Mouse (Mus musculus): Measurements from ENCODE around the gene Wdr17. TPM values are rescaled to one million over a fixed set of nuclear protein-coding genes. Genes with fewer than 3 reads are reported as not detected.

The Wdr17 gene
- total and polyA plus RNA-seq, 2 experiments from 2014 or later, result not detected

- H3K9me3 ChIP-seq (replicated peaks; ENCODE audit: control insufficient read depth, low read length), result no peaks in the 10 kb centered on the region
- 42% methylated on average over 5 of the region's 5 CpGs for WGBS
- H3K9ac ChIP-seq (replicated peaks; ENCODE audit: low read depth, low read length), result no peak overlapping the region
- H3K27ac ChIP-seq (ENCODE audit: low read depth), result no peak overlapping the region
- peak; percentile 21 for DNase-seq (ENCODE audit: low spot score)
- no peaks in the 10 kb centered on the region for H3K36me3 ChIP-seq (replicated peaks; ENCODE audit: control insufficient read depth, insufficient read depth, low read length)
- H3K4me3 ChIP-seq (ENCODE audit: low read depth, low read length), result no peak overlapping the region
- TF ChIP-seq EP300 (IDR thresholded peaks at IDR 0.05; ENCODE audit: low read depth) (no peak), CTCF (IDR thresholded peaks at IDR 0.05; ENCODE audit: low read depth) (peak; percentile 53)
- H3K4me1 ChIP-seq (ENCODE audit: control insufficient read depth, insufficient read depth), result no peaks in the 10 kb centered on the region
- no peaks in the 10 kb centered on the region for H3K27me3 ChIP-seq (ENCODE audit: control insufficient read depth, insufficient read depth, low read length)
- ATAC-seq (ENCODE audit: insufficient read depth, low read depth), result no peak
- no peak overlapping the region for H3K4me2 ChIP-seq (ENCODE audit: low read depth, low read length)
These were observed 150.2 kb downstream of the Wdr17 start for GRCm38 (mm10) chr8:54736660-54737312.

GRCm38 (mm10) chr8:54724668-54725035 is 162.3 kb downstream of the Wdr17 start:
- Histone ChIP-seq H3K4me3 (ENCODE audit: low read depth, low read length) (peak overlapping the region; percentile 33), H3K9ac (replicated peaks; ENCODE audit: low read depth, low read length) (no peak overlapping the region), H3K36me3 (replicated peaks; ENCODE audit: control insufficient read depth, insufficient read depth, low read length) (no peaks in the 10 kb centered on the region), H3K27ac (ENCODE audit: low read depth) (no peak overlapping the region), H3K4me2 (ENCODE audit: low read depth, low read length) (peak overlapping the region; percentile 59), H3K27me3 (ENCODE audit: control insufficient read depth, insufficient read depth, low read length) (no peaks in the 10 kb centered on the region), H3K9me3 (replicated peaks; ENCODE audit: control insufficient read depth, low read length) (no peaks in the 10 kb centered on the region), H3K4me1 (ENCODE audit: control insufficient read depth, insufficient read depth) (no peaks in the 10 kb centered on the region)
- TF ChIP-seq CTCF (IDR thresholded peaks at IDR 0.05; ENCODE audit: low read depth) (no peak), EP300 (IDR thresholded peaks at IDR 0.05; ENCODE audit: low read depth) (no peak)
- WGBS, result 28% methylated on average over 8 of the region's 8 CpGs
- ATAC-seq (ENCODE audit: insufficient read depth, low read depth), result no peak
- DNase-seq (ENCODE audit: low spot score), result no peak

- TF ChIP-seq CTCF (IDR thresholded peaks at IDR 0.05; ENCODE audit: low read depth), result no peak
- TF ChIP-seq EP300 (IDR thresholded peaks at IDR 0.05; ENCODE audit: low read depth), result no peak
- peak overlapping the region; percentile 33 for H3K4me3 ChIP-seq (ENCODE audit: low read depth, low read length)
These were observed 162.9 kb downstream of the Wdr17 start for GRCm38 (mm10) chr8:54723976-54724667.

GRCm38 (mm10) chr8:54718515-54718914 is 168.5 kb downstream of the Wdr17 start:
- Histone ChIP-seq H3K4me3 (ENCODE audit: low read depth, low read length) (no peak overlapping the region), H3K4me1 (ENCODE audit: control insufficient read depth, insufficient read depth) (no peaks in the 10 kb centered on the region), H3K4me2 (ENCODE audit: low read depth, low read length) (no peak overlapping the region), H3K27me3 (ENCODE audit: control insufficient read depth, insufficient read depth, low read length) (no peaks in the 10 kb centered on the region), H3K27ac (ENCODE audit: low read depth) (no peak overlapping the region), H3K9me3 (replicated peaks; ENCODE audit: control insufficient read depth, low read length) (no peaks in the 10 kb centered on the region), H3K36me3 (replicated peaks; ENCODE audit: control insufficient read depth, insufficient read depth, low read length) (no peaks in the 10 kb centered on the region), H3K9ac (replicated peaks; ENCODE audit: low read depth, low read length) (no peak overlapping the region)
- 56% methylated on average over 4 of the region's 4 CpGs for WGBS
- ATAC-seq (ENCODE audit: insufficient read depth, low read depth), result no peak
- no peak for TF ChIP-seq EP300 (IDR thresholded peaks at IDR 0.05; ENCODE audit: low read depth)
- no peak for TF ChIP-seq CTCF (IDR thresholded peaks at IDR 0.05; ENCODE audit: low read depth)
- no peak for DNase-seq (ENCODE audit: low spot score)

More at GRCm38 (mm10) chr8:54723976-54724667, 162.9 kb downstream of the Wdr17 start:
- Histone ChIP-seq H3K9ac (replicated peaks; ENCODE audit: low read depth, low read length) (no peak overlapping the region), H3K9me3 (replicated peaks; ENCODE audit: control insufficient read depth, low read length) (no peaks in the 10 kb centered on the region), H3K36me3 (replicated peaks; ENCODE audit: control insufficient read depth, insufficient read depth, low read length) (no peaks in the 10 kb centered on the region), H3K4me2 (ENCODE audit: low read depth, low read length) (peak overlapping the region; percentile 59), H3K27me3 (ENCODE audit: control insufficient read depth, insufficient read depth, low read length) (no peaks in the 10 kb centered on the region), H3K27ac (ENCODE audit: low read depth) (no peak overlapping the region), H3K4me1 (ENCODE audit: control insufficient read depth, insufficient read depth) (no peaks in the 10 kb centered on the region)
- 3% methylated on average over 23 of the region's 23 CpGs for WGBS
- peak; percentile 99 for ATAC-seq (ENCODE audit: insufficient read depth, low read depth)
- DNase-seq (ENCODE audit: low spot score), result peak; percentile 68

GRCm38 (mm10) chr8:54705743-54706142 is 181.2 kb downstream of the Wdr17 start:
- DNase-seq (ENCODE audit: low spot score), result no peak
- Histone ChIP-seq H3K4me2 (ENCODE audit: low read depth, low read length) (no peak overlapping the region), H3K36me3 (replicated peaks; ENCODE audit: control insufficient read depth, insufficient read depth, low read length) (no peaks in the 10 kb centered on the region), H3K27ac (ENCODE audit: low read depth) (no peak overlapping the region), H3K4me1 (ENCODE audit: control insufficient read depth, insufficient read depth) (no peaks in the 10 kb centered on the region), H3K9me3 (replicated peaks; ENCODE audit: control insufficient read depth, low read length) (no peaks in the 10 kb centered on the region), H3K4me3 (ENCODE audit: low read depth, low read length) (no peak overlapping the region), H3K27me3 (ENCODE audit: control insufficient read depth, insufficient read depth, low read length) (no peaks in the 10 kb centered on the region), H3K9ac (replicated peaks; ENCODE audit: low read depth, low read length) (no peak overlapping the region)
- peak; percentile 51 for TF ChIP-seq CTCF (IDR thresholded peaks at IDR 0.05; ENCODE audit: low read depth)
- no peak for TF ChIP-seq EP300 (IDR thresholded peaks at IDR 0.05; ENCODE audit: low read depth)
- 36% methylated on average over 2 of the region's 2 CpGs for WGBS
- ATAC-seq (ENCODE audit: insufficient read depth, low read depth), result no peak

Measured in heart, postnatal 0 days (tissue).